Mouse (Mus musculus) C2C12 (cell line): ENCODE results near the gene Atp10a. TPM values are rescaled to one million over a fixed set of nuclear protein-coding genes. Genes with fewer than 3 reads are reported as not detected.

ENCODE experiments used
- H3K27me3 ChIP-seq: one replicate; pipeline ENCODE4 v1.6.1; 2011; ENCODE audit not compliant: control insufficient read depth, insufficient read depth, insufficient read length
- H3K36me3 ChIP-seq: one replicate; pipeline ENCODE4 v1.6.1; 2011; ENCODE audit not compliant: control insufficient read depth, insufficient read depth
- H3K4me3 ChIP-seq: one replicate; pipeline ENCODE4 v1.5.1; 2011; ENCODE audit warnings: mild to moderate bottlenecking, control low read depth; ENCODE audit not compliant: poor library complexity, insufficient read depth, severe bottlenecking
- H3K79me2 ChIP-seq: one replicate; pipeline ENCODE4 v1.6.1; 2011; ENCODE audit not compliant: control insufficient read depth, insufficient read depth
- H3K79me3 ChIP-seq: one replicate; pipeline ENCODE4 v1.6.1; 2011; ENCODE audit warnings: low read depth, control low read depth
- H3ac ChIP-seq: one replicate; pipeline ENCODE3; 2011; ENCODE audit warnings: low read depth; ENCODE audit not compliant: control insufficient read depth, insufficient read length
- CEBPB ChIP-seq: IDR thresholded peaks from one replicate; pipeline ENCODE4 v1.6.1; 2011; ENCODE audit warnings: low read depth, mild to moderate bottlenecking, control low read depth, moderate library complexity
- CTCF ChIP-seq: IDR thresholded peaks from one replicate; pipeline ENCODE4 v1.5.1; 2011; ENCODE audit not compliant: control insufficient read depth, insufficient read depth, insufficient read length
- FOSL1 ChIP-seq: IDR thresholded peaks from one replicate; pipeline ENCODE4 v1.8.0; 2011; ENCODE audit warnings: mild to moderate bottlenecking, low read length; ENCODE audit not compliant: poor library complexity, insufficient read depth, severe bottlenecking
- MAX ChIP-seq: IDR thresholded peaks from one replicate; pipeline ENCODE4 v1.6.1; 2011; ENCODE audit warnings: mild to moderate bottlenecking, control low read depth
- MYOD1 ChIP-seq: IDR thresholded peaks from one replicate; pipeline ENCODE4 v1.6.1; 2011; ENCODE audit warnings: low read depth; ENCODE audit not compliant: control insufficient read depth, insufficient read length
- MYOG ChIP-seq: IDR thresholded peaks from one replicate; pipeline ENCODE4 v1.6.1; 2011; ENCODE audit not compliant: control insufficient read depth, insufficient read length; ENCODE audit errors: extremely low read depth
- USF1 ChIP-seq: IDR thresholded peaks from one replicate; pipeline ENCODE4 v1.6.1; 2011; ENCODE audit warnings: low read depth, mild to moderate bottlenecking, control low read depth, moderate library complexity
- polyA plus RNA-seq: library from polyadenylated mRNA; unstranded; fragments of >200 nt; fragmentation: generic; extraction: Trizol; gene quantifications from one replicate; pipeline ENCODE4 v1.2.1, GENCODE M21; 2012; ENCODE audit warnings: missing spikeins

Gene Atp10a
- polyA plus RNA-seq, 1 experiment: 5.5 TPM

DNA sequence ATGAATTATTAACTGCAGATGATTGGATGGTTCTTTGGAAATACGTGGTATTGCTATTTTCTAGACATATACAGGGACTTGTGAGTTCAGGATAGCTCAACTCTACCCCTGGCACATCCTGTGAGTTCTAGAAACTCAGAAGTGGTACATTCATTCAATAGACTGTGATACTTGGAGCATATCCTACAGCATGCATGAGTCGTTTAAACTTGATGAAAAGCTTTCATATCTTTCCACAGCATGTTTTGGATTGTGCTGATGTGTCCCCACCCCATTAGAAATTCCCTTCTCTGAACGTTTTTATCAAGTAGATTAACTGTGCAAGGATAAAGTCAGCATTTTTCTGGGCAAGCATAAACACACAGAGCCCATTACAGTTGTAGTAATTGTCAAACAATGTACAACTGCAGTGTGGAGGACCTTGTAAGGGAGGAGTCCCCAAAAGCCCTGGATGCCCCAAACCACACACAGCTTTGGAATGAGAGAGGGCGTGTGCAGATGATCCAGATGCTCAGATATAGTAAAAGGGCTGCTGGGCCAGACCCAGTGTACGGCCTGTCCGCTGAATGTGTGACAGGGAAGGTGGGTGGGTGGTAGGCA lies 35.1 kb downstream of the Atp10a start:
- Histone ChIP-seq H3K79me3 (peaks cover 2% of the 10 kb centered on the region), H3K36me3 (no peaks in the 10 kb centered on the region), H3K4me3 (no peak overlapping the region), H3K79me2 (peaks cover 41% of the 10 kb centered on the region), H3K27me3 (no peaks in the 10 kb centered on the region), H3ac (no peak overlapping the region)
- TF ChIP-seq MYOD1 (no peak), MAX (no peak), FOSL1 (no peak), CTCF (no peak), MYOG (no peak), CEBPB (no peak), USF1 (no peak)

DNA sequence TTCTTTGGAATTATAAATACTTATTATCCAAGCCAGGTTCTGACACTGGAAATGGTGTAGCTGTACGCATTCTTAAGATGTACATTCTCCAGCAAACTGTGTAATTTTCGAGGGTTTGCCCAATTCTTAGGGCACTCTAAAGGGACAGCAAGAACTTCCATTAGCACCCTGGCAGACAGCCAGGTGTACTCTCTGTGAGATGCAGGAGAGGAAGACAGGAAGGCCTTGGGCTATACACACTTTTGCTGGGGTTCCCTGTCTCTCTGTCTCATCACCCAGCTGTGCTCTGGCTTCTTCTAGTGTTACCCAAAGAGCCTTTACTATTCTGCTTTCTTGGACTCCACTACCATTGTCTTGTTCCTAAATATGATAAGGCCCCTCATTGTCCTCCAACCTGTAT lies 36.7 kb downstream of the Atp10a start:
- Histone ChIP-seq H3K27me3 (no peaks in the 10 kb centered on the region), H3K79me3 (peaks cover 4% of the 10 kb centered on the region), H3K4me3 (no peak overlapping the region), H3K79me2 (peaks cover 53% of the 10 kb centered on the region), H3ac (no peak overlapping the region), H3K36me3 (no peaks in the 10 kb centered on the region)
- TF ChIP-seq CTCF: no peak
- TF ChIP-seq CEBPB: no peak
- no peak for TF ChIP-seq MAX
- TF ChIP-seq MYOG: no peak
- no peak for TF ChIP-seq MYOD1
- TF ChIP-seq USF1: no peak
- no peak for TF ChIP-seq FOSL1

DNA sequence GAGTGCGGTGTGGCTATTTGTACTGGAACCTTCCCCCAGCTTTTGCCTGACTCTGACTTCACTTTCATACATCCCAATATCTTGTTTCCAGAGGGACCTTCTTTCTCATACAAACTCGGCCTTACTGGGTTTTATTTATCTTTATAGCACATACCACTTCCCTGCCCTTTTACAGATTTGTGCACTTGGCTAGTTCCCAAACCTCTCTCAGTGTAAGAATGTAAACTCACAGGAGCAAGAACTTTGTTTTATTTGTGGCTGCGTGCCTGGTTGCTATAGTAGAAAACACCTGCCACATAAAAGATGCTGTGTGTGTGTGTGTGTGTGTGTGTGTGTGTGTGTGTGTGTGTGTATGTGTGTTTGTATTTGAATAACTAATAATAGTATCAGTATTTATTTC lies 37.4 kb downstream of the Atp10a start:
- H3K79me3 ChIP-seq: peaks cover 4% of the 10 kb centered on the region
- H3ac ChIP-seq: no peak overlapping the region
- no peak for TF ChIP-seq MYOG
- no peak for TF ChIP-seq MYOD1
- no peak for TF ChIP-seq FOSL1
- TF ChIP-seq MAX: no peak
- no peak for TF ChIP-seq CEBPB
- no peak for TF ChIP-seq USF1
- no peak for TF ChIP-seq CTCF
- H3K36me3 ChIP-seq: no peaks in the 10 kb centered on the region
- peaks cover 58% of the 10 kb centered on the region for H3K79me2 ChIP-seq
- H3K4me3 ChIP-seq: no peak overlapping the region
- no peaks in the 10 kb centered on the region for H3K27me3 ChIP-seq

DNA sequence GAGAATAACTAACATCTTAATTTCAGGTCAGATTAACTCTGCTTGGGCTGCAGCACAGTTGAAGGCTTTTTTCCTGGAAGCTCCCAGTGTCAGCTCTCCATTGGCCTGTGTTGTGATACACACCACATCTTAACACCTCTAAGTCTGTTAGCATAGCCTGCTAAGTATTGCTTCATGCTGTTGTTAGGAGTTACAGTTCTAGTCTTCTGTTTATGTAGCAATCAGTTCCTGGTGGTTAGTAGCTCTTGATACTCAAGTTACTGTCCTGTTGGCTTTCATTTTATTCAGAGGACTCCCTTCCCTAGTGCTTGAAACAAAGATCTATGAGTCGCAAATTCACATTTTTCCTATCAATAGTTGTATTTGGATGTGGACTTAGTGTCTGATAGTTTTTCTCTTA lies 39.7 kb downstream of the Atp10a start:
- Histone ChIP-seq H3K79me2 (peaks cover 60% of the 10 kb centered on the region), H3K36me3 (no peaks in the 10 kb centered on the region), H3K79me3 (peaks cover 4% of the 10 kb centered on the region), H3K4me3 (no peak overlapping the region), H3K27me3 (no peaks in the 10 kb centered on the region), H3ac (no peak overlapping the region)
- no peak for TF ChIP-seq USF1
- TF ChIP-seq MAX: no peak
- TF ChIP-seq MYOD1: no peak
- TF ChIP-seq FOSL1: no peak
- no peak for TF ChIP-seq MYOG
- TF ChIP-seq CEBPB: no peak
- no peak for TF ChIP-seq CTCF

DNA sequence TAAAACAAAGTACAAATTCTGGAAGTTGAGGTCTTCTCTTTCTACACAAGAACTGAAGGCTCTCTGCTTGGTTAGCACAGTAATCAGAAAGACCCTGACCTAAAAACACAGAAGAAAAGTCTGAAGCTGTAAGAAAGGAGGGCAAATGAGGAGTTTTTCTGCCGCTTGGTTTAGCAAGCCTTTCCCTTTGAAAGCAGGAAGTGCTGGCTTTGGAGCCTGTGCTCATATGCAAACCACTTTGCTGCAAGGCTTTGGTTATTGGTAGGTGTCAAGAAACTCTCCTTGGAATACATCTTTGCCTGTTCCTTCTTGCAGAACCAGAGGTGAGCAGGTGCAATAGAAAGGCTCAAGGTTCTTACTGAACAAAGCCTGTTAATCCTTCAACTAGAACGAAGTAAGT lies 41.1 kb downstream of the Atp10a start:
- Histone ChIP-seq H3K27me3 (no peaks in the 10 kb centered on the region), H3K79me3 (peaks cover 4% of the 10 kb centered on the region), H3K79me2 (peaks cover 51% of the 10 kb centered on the region), H3K4me3 (no peak overlapping the region), H3K36me3 (no peaks in the 10 kb centered on the region), H3ac (no peak overlapping the region)
- TF ChIP-seq MYOG (no peak), MAX (no peak), MYOD1 (no peak), FOSL1 (no peak), CEBPB (no peak), USF1 (no peak), CTCF (no peak)

DNA sequence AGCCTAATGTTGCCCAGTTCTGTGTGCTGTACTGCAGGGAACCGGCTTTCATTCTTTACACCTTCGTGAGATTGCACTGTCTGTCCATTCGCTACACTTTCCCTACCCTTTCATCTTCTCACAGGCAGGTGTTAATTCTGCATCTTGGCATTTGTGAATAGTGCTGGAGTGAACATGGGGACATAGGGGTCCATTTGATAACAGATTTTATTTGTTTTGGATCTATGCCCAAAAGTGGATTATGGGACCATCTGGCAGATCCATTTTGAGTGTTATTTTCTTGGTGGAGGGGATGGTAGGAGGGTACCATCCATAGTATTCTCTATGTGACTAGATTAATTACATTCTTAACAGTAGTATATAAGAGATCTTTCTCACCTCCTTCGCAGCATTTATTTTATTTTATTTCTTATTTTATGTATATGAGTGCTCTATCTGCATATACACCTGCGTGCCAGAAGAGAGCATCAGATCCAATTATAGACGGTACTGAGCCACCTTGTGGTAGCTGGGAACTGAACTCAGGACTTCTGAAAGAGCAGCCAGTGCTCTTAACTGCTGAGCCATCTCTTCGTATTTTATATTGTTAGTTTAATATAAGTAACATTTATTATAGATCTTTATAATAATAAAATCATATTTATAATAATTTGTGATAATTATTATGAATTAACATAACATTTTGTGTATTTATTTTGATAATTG lies 42.9 kb downstream of the Atp10a start:
- no peak overlapping the region for H3K4me3 ChIP-seq
- TF ChIP-seq CEBPB (no peak), MYOG (no peak), CTCF (no peak), MYOD1 (no peak), USF1 (no peak), FOSL1 (no peak), MAX (no peak)
- peaks cover 42% of the 10 kb centered on the region for H3K79me2 ChIP-seq
- no peak overlapping the region for H3ac ChIP-seq
- H3K79me3 ChIP-seq: peaks cover 7% of the 10 kb centered on the region
- no peaks in the 10 kb centered on the region for H3K36me3 ChIP-seq
- H3K27me3 ChIP-seq: no peaks in the 10 kb centered on the region
